Mouse (Mus musculus) natural killer cell, adult 2 months (primary cell): Measurements from ENCODE around the gene 1700061G19Rik.

Experiments used
- DNase-seq, 2 experiments: peaks; one replicate each; pipeline ENCODE4 v3.0.0; 2022; ENCODE audit warnings: low spot score in 2 of 2

Gene 1700061G19Rik

GRCm38 (mm10) chr17:56925998-56926397 lies 50.7 kb downstream of the 1700061G19Rik start:
- DNase-seq = no peak

GRCm38 (mm10) chr17:56929101-56929500 lies 53.8 kb downstream of the 1700061G19Rik start:
- no peak for DNase-seq

- DNase-seq = no peak
Measured at GRCm38 (mm10) chr17:56929530-56929929, 54.3 kb downstream of the 1700061G19Rik start.

GRCm38 (mm10) chr17:56930026-56930425 lies 54.7 kb downstream of the 1700061G19Rik start:
- DNase-seq = no peak

GRCm38 (mm10) chr17:56933395-56933794 lies 58.1 kb downstream of the 1700061G19Rik start:
- DNase-seq = no peak

DNA sequence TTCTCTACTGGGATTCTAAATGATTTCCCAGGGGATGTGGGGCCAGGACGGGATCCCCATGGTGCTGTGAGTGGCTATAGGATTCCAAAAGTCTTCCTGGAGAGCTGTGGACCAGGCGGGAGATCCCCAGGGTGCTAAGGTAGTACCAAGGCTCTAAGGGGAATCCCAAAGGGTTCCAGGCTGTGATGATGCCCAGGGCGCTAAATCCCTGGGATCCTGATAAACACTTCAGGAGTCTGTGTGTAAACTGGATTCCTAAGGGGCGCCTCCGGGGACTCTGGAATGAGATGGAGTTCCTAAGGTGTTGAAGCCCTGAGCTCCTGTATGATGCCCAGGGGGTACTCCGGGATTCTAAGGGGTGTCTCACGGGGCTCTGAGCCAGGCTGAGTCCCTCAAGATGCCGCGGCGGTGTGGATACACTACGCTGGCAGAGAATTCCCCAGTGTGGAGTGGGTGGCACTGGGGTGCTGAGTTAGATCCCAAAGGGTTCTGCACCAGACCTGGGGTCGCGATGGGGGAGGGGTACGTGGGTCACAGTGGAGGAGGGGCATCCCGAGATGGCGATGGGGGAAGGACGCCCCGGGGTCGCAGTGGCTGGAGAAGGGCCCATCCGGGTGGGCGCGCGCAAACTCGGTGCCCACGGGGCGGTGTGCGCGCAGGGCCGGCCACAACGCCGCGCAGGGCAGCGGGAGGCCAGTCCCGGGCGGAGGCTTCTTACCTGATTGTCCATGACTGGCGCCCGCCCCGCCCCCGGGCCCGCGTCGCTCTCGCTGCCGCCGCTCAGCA lies 59.5 kb downstream of the 1700061G19Rik start:
- peak; percentile 11 to 16 for DNase-seq

GRCm38 (mm10) chr17:56935363-56936131 lies 60.3 kb downstream of the 1700061G19Rik start, which contains the start of gene Mllt1:
Mllt1 (minus strand) TSS chr17:56935415.
- DNase-seq = peak; percentile 97 to 98

GRCm38 (mm10) chr17:56936731-56937130 lies 61.5 kb downstream of the 1700061G19Rik start:
- DNase-seq = no peak
